Mouse (Mus musculus): ENCODE data around the gene Gm2696. TPM values are rescaled to one million over a fixed set of nuclear protein-coding genes. Genes with fewer than 3 reads are reported as not detected.

The Gm2696 gene
- polyA plus RNA-seq, 1 experiment from 2014 or later, result not detected

DNA sequence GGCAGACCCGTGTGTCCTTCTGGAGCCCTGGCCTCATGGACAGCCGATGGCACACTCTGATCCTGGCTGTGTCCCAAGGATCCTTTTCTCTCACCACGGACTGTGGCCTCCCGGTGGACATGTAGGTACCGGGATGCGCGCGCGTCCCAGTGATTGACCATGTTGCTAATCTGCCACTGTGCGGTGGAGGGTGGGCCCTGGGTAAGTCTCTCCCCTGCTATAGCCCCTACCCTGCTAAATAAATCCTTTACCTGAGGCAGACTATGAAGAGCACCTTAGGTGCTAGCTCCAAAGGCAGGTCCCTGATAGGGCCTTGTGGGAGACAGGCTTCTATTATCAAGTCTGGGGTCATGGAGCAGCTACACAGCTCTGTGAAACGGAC lies 50.3 kb downstream of the Gm2696 start:
- Histone ChIP-seq H3K4me3 (ENCODE audit: low read depth, low read length) (no peak overlapping the region), H3K27ac (ENCODE audit: low read depth, low read length) (no peak overlapping the region), H3K27me3 (replicated peaks; ENCODE audit: control insufficient read depth, insufficient read depth, low read length) (no peaks in the 10 kb centered on the region), H3K9me3 (replicated peaks; ENCODE audit: control insufficient read depth, low read length) (no peaks in the 10 kb centered on the region), H3K4me2 (ENCODE audit: low read length) (peak overlapping the region; percentile 24), H3K36me3 (ENCODE audit: control insufficient read depth, insufficient read depth, low read length) (no peaks in the 10 kb centered on the region), H3K9ac (ENCODE audit: low read length) (no peak overlapping the region), H3K4me1 (ENCODE audit: control insufficient read depth, insufficient read depth, low read length) (no peaks in the 10 kb centered on the region)
- ATAC-seq, result no peak
- no peak for DNase-seq (ENCODE audit: low spot score)
- 34% methylated on average over 11 of the region's 11 CpGs for WGBS

DNA sequence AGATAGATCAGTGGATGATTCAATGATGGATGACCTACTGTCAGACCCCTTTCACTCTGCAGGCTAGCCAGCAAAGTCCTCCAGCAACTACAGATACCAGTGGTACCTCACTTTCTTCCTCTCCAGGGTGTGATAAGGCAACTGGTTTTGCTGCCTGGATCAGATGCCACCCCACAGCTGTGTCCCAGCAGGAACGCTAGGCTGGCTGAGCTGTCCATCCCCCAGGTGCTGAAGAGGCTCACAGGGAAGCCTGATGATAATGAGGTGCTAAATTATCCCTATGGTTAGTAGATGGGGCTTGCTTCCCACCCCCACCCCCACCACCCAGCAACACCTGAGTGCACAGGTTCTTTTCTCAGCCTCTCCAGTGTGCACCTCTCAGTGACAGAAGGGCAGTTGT lies 53.1 kb downstream of the Gm2696 start:
- ATAC-seq (no peak), DNase-seq (ENCODE audit: low spot score) (no peak)
- no peaks in the 10 kb centered on the region for H3K27me3 ChIP-seq (replicated peaks; ENCODE audit: control insufficient read depth, insufficient read depth, low read length)
- no peak overlapping the region for H3K27ac ChIP-seq (ENCODE audit: low read depth, low read length)
- no peaks in the 10 kb centered on the region for H3K4me1 ChIP-seq (ENCODE audit: control insufficient read depth, insufficient read depth, low read length)
- H3K9me3 ChIP-seq (replicated peaks; ENCODE audit: control insufficient read depth, low read length), result no peaks in the 10 kb centered on the region
- no peak overlapping the region for H3K4me3 ChIP-seq (ENCODE audit: low read depth, low read length)
- H3K4me2 ChIP-seq (ENCODE audit: low read length), result no peak overlapping the region
- 54% methylated on average over 1 of the region's 1 CpGs for WGBS
- H3K36me3 ChIP-seq (ENCODE audit: control insufficient read depth, insufficient read depth, low read length), result no peaks in the 10 kb centered on the region
- no peak overlapping the region for H3K9ac ChIP-seq (ENCODE audit: low read length)

- no peak for ATAC-seq
- 88% methylated on average over 7 of the region's 7 CpGs for WGBS
Measured at GRCm38 (mm10) chr10:77869651-77870050, 55.2 kb downstream of the Gm2696 start.

GRCm38 (mm10) chr10:77878985-77879384 lies 64.5 kb downstream of the Gm2696 start:
- DNase-seq (ENCODE audit: low spot score) (no peak), ATAC-seq (no peak)
- no peaks in the 10 kb centered on the region for H3K27me3 ChIP-seq (replicated peaks; ENCODE audit: control insufficient read depth, insufficient read depth, low read length)
- no peak overlapping the region for H3K4me3 ChIP-seq (ENCODE audit: low read depth, low read length)
- H3K27ac ChIP-seq (ENCODE audit: low read depth, low read length), result no peak overlapping the region
- H3K4me2 ChIP-seq (ENCODE audit: low read length), result no peak overlapping the region
- WGBS, result 64% methylated on average over 6 of the region's 6 CpGs
- no peak overlapping the region for H3K9ac ChIP-seq (ENCODE audit: low read length)
- H3K4me1 ChIP-seq (ENCODE audit: control insufficient read depth, insufficient read depth, low read length), result no peaks in the 10 kb centered on the region
- H3K36me3 ChIP-seq (ENCODE audit: control insufficient read depth, insufficient read depth, low read length), result no peaks in the 10 kb centered on the region
- H3K9me3 ChIP-seq (replicated peaks; ENCODE audit: control insufficient read depth, low read length), result no peaks in the 10 kb centered on the region

More at GRCm38 (mm10) chr10:77869651-77870050, 55.2 kb downstream of the Gm2696 start:
- H3K9me3 ChIP-seq (replicated peaks; ENCODE audit: control insufficient read depth, low read length), result no peaks in the 10 kb centered on the region
- no peaks in the 10 kb centered on the region for H3K27me3 ChIP-seq (replicated peaks; ENCODE audit: control insufficient read depth, insufficient read depth, low read length)
- no peak for DNase-seq (ENCODE audit: low spot score)
- no peaks in the 10 kb centered on the region for H3K4me1 ChIP-seq (ENCODE audit: control insufficient read depth, insufficient read depth, low read length)
- no peak overlapping the region for H3K4me2 ChIP-seq (ENCODE audit: low read length)
- no peak overlapping the region for H3K9ac ChIP-seq (ENCODE audit: low read length)
- no peak overlapping the region for H3K4me3 ChIP-seq (ENCODE audit: low read depth, low read length)
- H3K36me3 ChIP-seq (ENCODE audit: control insufficient read depth, insufficient read depth, low read length), result no peaks in the 10 kb centered on the region
- no peak overlapping the region for H3K27ac ChIP-seq (ENCODE audit: low read depth, low read length)

DNA sequence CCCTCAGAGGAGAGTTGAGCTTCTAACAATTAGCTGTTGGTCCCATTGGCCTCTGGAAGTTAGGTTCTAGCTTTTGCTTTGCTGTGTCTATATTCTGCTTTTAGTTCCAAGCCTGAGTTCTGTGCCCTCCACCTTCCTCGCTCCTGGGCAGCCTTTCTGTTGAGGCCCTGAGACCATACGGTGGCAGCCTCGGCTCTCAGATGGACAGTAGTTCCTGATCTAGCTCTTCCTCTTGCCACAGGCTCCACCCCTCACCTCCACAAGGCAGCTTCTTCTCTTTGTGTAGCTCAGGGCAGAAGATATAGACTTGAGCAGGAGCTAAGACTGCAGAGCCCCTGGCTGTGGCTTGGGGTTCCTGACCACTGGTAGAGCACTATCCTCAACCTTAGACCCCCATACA lies 65.8 kb downstream of the Gm2696 start:
- 87% methylated on average over 3 of the region's 3 CpGs for WGBS
- no peaks in the 10 kb centered on the region for H3K4me1 ChIP-seq (ENCODE audit: control insufficient read depth, insufficient read depth, low read length)
- ATAC-seq (no peak), DNase-seq (ENCODE audit: low spot score) (no peak)
- H3K27me3 ChIP-seq (replicated peaks; ENCODE audit: control insufficient read depth, insufficient read depth, low read length), result no peaks in the 10 kb centered on the region
- no peaks in the 10 kb centered on the region for H3K36me3 ChIP-seq (ENCODE audit: control insufficient read depth, insufficient read depth, low read length)
- H3K27ac ChIP-seq (ENCODE audit: low read depth, low read length), result no peak overlapping the region
- H3K4me3 ChIP-seq (ENCODE audit: low read depth, low read length), result no peak overlapping the region
- no peaks in the 10 kb centered on the region for H3K9me3 ChIP-seq (replicated peaks; ENCODE audit: control insufficient read depth, low read length)
- H3K9ac ChIP-seq (ENCODE audit: low read length), result no peak overlapping the region
- no peak overlapping the region for H3K4me2 ChIP-seq (ENCODE audit: low read length)

DNA sequence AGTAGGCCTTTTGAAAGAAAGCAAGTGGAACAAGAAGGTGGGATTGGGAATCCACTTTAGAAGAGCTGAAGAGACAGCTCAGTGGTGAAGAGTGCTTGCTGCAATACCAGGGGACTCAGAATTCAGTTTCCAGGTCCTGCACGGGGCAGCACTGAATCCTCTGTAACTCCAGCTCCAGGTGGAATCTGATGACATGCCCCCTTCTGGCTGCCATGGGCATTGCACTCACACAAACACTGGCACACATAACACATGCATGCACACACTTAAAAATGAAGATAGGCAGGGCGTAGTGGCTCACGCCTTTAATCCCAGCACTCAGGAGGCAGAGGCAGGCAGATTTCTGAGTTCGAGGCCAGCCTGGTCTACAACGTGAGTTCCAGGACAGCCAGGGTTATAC lies 68.1 kb downstream of the Gm2696 start:
- H3K9ac ChIP-seq (ENCODE audit: low read length), result no peak overlapping the region
- WGBS, result 89% methylated on average over 5 of the region's 5 CpGs
- ATAC-seq, result no peak

More for the DNA sequence above, 68.1 kb downstream of the Gm2696 start:
- no peak overlapping the region for H3K27ac ChIP-seq (ENCODE audit: low read depth, low read length)
- no peak for DNase-seq (ENCODE audit: low spot score)
- H3K4me1 ChIP-seq (ENCODE audit: control insufficient read depth, insufficient read depth, low read length), result no peaks in the 10 kb centered on the region
- no peaks in the 10 kb centered on the region for H3K36me3 ChIP-seq (ENCODE audit: control insufficient read depth, insufficient read depth, low read length)
- H3K27me3 ChIP-seq (replicated peaks; ENCODE audit: control insufficient read depth, insufficient read depth, low read length), result no peaks in the 10 kb centered on the region
- no peak overlapping the region for H3K4me3 ChIP-seq (ENCODE audit: low read depth, low read length)
- no peak overlapping the region for H3K4me2 ChIP-seq (ENCODE audit: low read length)
- H3K9me3 ChIP-seq (replicated peaks; ENCODE audit: control insufficient read depth, low read length), result no peaks in the 10 kb centered on the region

Other genes starting within 250 kb of the Gm2696 start
- gene Pttg1ip, start 233.0 kb upstream of the Gm2696 start, polyA plus RNA-seq (2014; fragmentation: Nextera tagmentation; extraction: Ambion mirVana), result 74.1 and 85.5 TPM in 2 replicates
- gene Sumo3, start 208.6 kb upstream of the Gm2696 start, polyA plus RNA-seq (2014; fragmentation: Nextera tagmentation; extraction: Ambion mirVana), result 277 and 308 TPM in 2 replicates
- 1.7 and 16.2 TPM in 2 replicates for gene Gm49325, start 208.5 kb upstream of the Gm2696 start, polyA plus RNA-seq (2014; fragmentation: Nextera tagmentation; extraction: Ambion mirVana)
- 72.6 and 73.6 TPM in 2 replicates for gene Ube2g2, start 192.4 kb upstream of the Gm2696 start, polyA plus RNA-seq (2014; fragmentation: Nextera tagmentation; extraction: Ambion mirVana)
- 0.45 and 0.55 TPM in 2 replicates for gene Tspear, start 128.1 kb upstream of the Gm2696 start, polyA plus RNA-seq (2014; fragmentation: Nextera tagmentation; extraction: Ambion mirVana)
- gene Gm19402, start 123.9 kb upstream of the Gm2696 start, polyA plus RNA-seq (2014; fragmentation: Nextera tagmentation; extraction: Ambion mirVana), result not detected in 2 replicates
- gene Gm9508, start 117.4 kb upstream of the Gm2696 start, polyA plus RNA-seq (2014; fragmentation: Nextera tagmentation; extraction: Ambion mirVana), result not detected in 2 replicates
- not detected in 2 replicates for gene Gm10272, start 108.1 kb upstream of the Gm2696 start, polyA plus RNA-seq (2014; fragmentation: Nextera tagmentation; extraction: Ambion mirVana)
- gene Gm10024, start 103.2 kb upstream of the Gm2696 start, polyA plus RNA-seq (2014; fragmentation: Nextera tagmentation; extraction: Ambion mirVana), result not detected in 2 replicates
- gene Gm10142, start 98.9 kb upstream of the Gm2696 start, polyA plus RNA-seq (2014; fragmentation: Nextera tagmentation; extraction: Ambion mirVana), result not detected in 2 replicates
- not detected in 2 replicates for gene Krtap12-1, start 94.1 kb upstream of the Gm2696 start, polyA plus RNA-seq (2014; fragmentation: Nextera tagmentation; extraction: Ambion mirVana)
- not detected in 2 replicates for gene Gm10100, start 88.2 kb upstream of the Gm2696 start, polyA plus RNA-seq (2014; fragmentation: Nextera tagmentation; extraction: Ambion mirVana)
- gene Gm18596, start 72.0 kb upstream of the Gm2696 start, polyA plus RNA-seq (2014; fragmentation: Nextera tagmentation; extraction: Ambion mirVana), result not detected in 2 replicates
- gene Gm9736, start 63.3 kb upstream of the Gm2696 start, polyA plus RNA-seq (2014; fragmentation: Nextera tagmentation; extraction: Ambion mirVana), result not detected in 2 replicates
- gene Gm3233, start 55.0 kb upstream of the Gm2696 start, polyA plus RNA-seq (2014; fragmentation: Nextera tagmentation; extraction: Ambion mirVana), result not detected in 2 replicates
- gene Gm3238, start 43.4 kb upstream of the Gm2696 start, polyA plus RNA-seq (2014; fragmentation: Nextera tagmentation; extraction: Ambion mirVana), result not detected in 2 replicates
- gene Gm7138, start 37.7 kb upstream of the Gm2696 start, polyA plus RNA-seq (2014; fragmentation: Nextera tagmentation; extraction: Ambion mirVana), result not detected in 2 replicates
- gene Gm3250, start 32.1 kb upstream of the Gm2696 start, polyA plus RNA-seq (2014; fragmentation: Nextera tagmentation; extraction: Ambion mirVana), result not detected in 2 replicates
- not detected in 2 replicates for gene Gm7137, start 26.5 kb upstream of the Gm2696 start, polyA plus RNA-seq (2014; fragmentation: Nextera tagmentation; extraction: Ambion mirVana)
- gene Gm9639, start 19.6 kb upstream of the Gm2696 start, polyA plus RNA-seq (2014; fragmentation: Nextera tagmentation; extraction: Ambion mirVana), result not detected in 2 replicates
- gene Gm19668, start 15.5 kb upstream of the Gm2696 start, polyA plus RNA-seq (2014; fragmentation: Nextera tagmentation; extraction: Ambion mirVana), result not detected in 2 replicates
- gene Gm9507, start 2.8 kb upstream of the Gm2696 start, polyA plus RNA-seq (2014; fragmentation: Nextera tagmentation; extraction: Ambion mirVana), result not detected in 2 replicates
- not detected in 2 replicates for gene Krtap10-4, start 12.4 kb downstream of the Gm2696 start, polyA plus RNA-seq (2014; fragmentation: Nextera tagmentation; extraction: Ambion mirVana)
- not detected in 2 replicates for gene Krtap10-10, start 21.3 kb downstream of the Gm2696 start, polyA plus RNA-seq (2014; fragmentation: Nextera tagmentation; extraction: Ambion mirVana)
- gene Gm36176, start 32.1 kb downstream of the Gm2696 start, polyA plus RNA-seq (2014; fragmentation: Nextera tagmentation; extraction: Ambion mirVana), result not detected in 2 replicates
- not detected in 2 replicates for gene Gm10318, start 38.2 kb downstream of the Gm2696 start, polyA plus RNA-seq (2014; fragmentation: Nextera tagmentation; extraction: Ambion mirVana)
- gene Gm3285, start 47.3 kb downstream of the Gm2696 start, polyA plus RNA-seq (2014; fragmentation: Nextera tagmentation; extraction: Ambion mirVana), result not detected in 2 replicates
- gene Lrrc3, start 87.9 kb downstream of the Gm2696 start, polyA plus RNA-seq (2014; fragmentation: Nextera tagmentation; extraction: Ambion mirVana), result 6.4 and 8.4 TPM in 2 replicates
- gene Trpm2, start 155.9 kb downstream of the Gm2696 start, polyA plus RNA-seq (2014; fragmentation: Nextera tagmentation; extraction: Ambion mirVana), result 1.4 and 2.8 TPM in 2 replicates
- 31.0 and 35.0 TPM in 2 replicates for gene 1810043G02Rik, start 163.8 kb downstream of the Gm2696 start, polyA plus RNA-seq (2014; fragmentation: Nextera tagmentation; extraction: Ambion mirVana)
- gene Pfkl, start 195.4 kb downstream of the Gm2696 start, polyA plus RNA-seq (2014; fragmentation: Nextera tagmentation; extraction: Ambion mirVana), result 77.0 and 91.6 TPM in 2 replicates
- gene Dnmt3l, start 227.3 kb downstream of the Gm2696 start, polyA plus RNA-seq (2014; fragmentation: Nextera tagmentation; extraction: Ambion mirVana), result not detected in 2 replicates
- gene Aire, start 228.9 kb downstream of the Gm2696 start, polyA plus RNA-seq (2014; fragmentation: Nextera tagmentation; extraction: Ambion mirVana), result 0.07 and 0.14 TPM in 2 replicates